Mouse (Mus musculus) C2C12 (cell line): ENCODE measurements at regions not wholly inside any gene's neighbourhood (a gene's known extent, or its start where the extent isn't known, plus 50 kb on each side); places are given as distances from the start of the nearest gene placed in this dataset.

ENCODE experiments used
- CTCF ChIP-seq: IDR thresholded peaks from one replicate; pipeline ENCODE4 v1.5.1; 2011; ENCODE audit not compliant: control insufficient read depth, insufficient read depth, insufficient read length
- MAX ChIP-seq: IDR thresholded peaks from one replicate; pipeline ENCODE4 v1.6.1; 2011; ENCODE audit warnings: mild to moderate bottlenecking, control low read depth
- USF1 ChIP-seq: IDR thresholded peaks from one replicate; pipeline ENCODE4 v1.6.1; 2011; ENCODE audit warnings: low read depth, mild to moderate bottlenecking, control low read depth, moderate library complexity

DNA sequence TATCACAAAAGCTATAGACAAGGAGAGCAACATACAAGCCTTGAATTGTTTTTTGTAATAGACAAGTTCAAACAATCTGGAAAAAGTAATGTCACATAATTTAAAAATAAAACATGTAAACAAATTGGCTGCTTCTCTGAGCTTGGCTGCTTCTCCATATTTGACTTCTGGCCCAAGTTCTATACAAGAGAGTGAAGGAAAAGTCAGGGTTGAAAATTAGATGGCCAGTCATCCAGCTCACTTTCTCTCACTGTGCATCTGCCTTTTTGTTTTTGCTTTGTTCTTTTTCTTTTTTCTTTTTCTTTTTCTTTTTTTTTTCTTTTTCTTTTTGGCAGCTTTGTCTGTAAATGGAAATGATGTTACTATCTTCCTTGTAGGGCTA is 163.6 kb upstream of the Ell2 start:
- TF ChIP-seq CTCF (no peak), MAX (no peak), USF1 (no peak)
